Mouse (Mus musculus) ZHBTc4 (cell line): ENCODE results near the gene Olfr869.

Experiments
- DNase-seq: peaks from one replicate; pipeline ENCODE4 v3.0.0-alpha.2; 2011; ENCODE audit warnings: low read depth, low spot score

Olfr869 gene

GRCm38 (mm10) chr9:20128709-20129108 is at the start of gene Olfr869:
Gene Olfr869, plus strand, starts transcription at chr9:20129009.
- DNase-seq: no peak

GRCm38 (mm10) chr9:20098326-20098725 is 30.5 kb upstream of the Olfr869 start, which contains the start of gene Olfr868:
Gene Olfr868, plus strand, starts transcription at chr9:20098626.
- no peak for DNase-seq

GRCm38 (mm10) chr9:20149706-20150105 is 20.9 kb downstream of the Olfr869 start:
- no peak for DNase-seq

GRCm38 (mm10) chr9:20173957-20174356 is 45.1 kb downstream of the Olfr869 start, which contains the start of gene Olfr870:
Gene Olfr870, minus strand, starts transcription at chr9:20174057.
- no peak for DNase-seq

- DNase-seq: no peak
Measured at GRCm38 (mm10) chr9:20179463-20179862, 50.7 kb downstream of the Olfr869 start.
